Mouse (Mus musculus): ENCODE measurements around the gene Stt3b. TPM values are rescaled to one million over a fixed set of nuclear protein-coding genes. Genes with fewer than 3 reads are reported as not detected.

Stt3b gene
- polyA plus RNA-seq, 1 experiment, result 1.9 TPM

GRCm38 (mm10) chr9:115215830-115216701 is 94.2 kb downstream of the Stt3b start:
- H3K9me3 ChIP-seq (ENCODE audit: control insufficient read depth, low read length), result no peaks in the 10 kb centered on the region
- H3K4me1 ChIP-seq (ENCODE audit: control insufficient read depth), result peaks cover 25% of the 10 kb centered on the region
- TF ChIP-seq TAL1 (IDR thresholded peaks at IDR 0.05; ENCODE audit: low read length) (no peak), GATA1 (IDR thresholded peaks at IDR 0.05; ENCODE audit: low read length) (no peak)
- H3K27me3 ChIP-seq (ENCODE audit: control insufficient read depth), result no peaks in the 10 kb centered on the region
- no peak overlapping the region for H3K4me3 ChIP-seq (replicated peaks)
- H3K36me3 ChIP-seq (ENCODE audit: control insufficient read depth), result no peaks in the 10 kb centered on the region

DNA sequence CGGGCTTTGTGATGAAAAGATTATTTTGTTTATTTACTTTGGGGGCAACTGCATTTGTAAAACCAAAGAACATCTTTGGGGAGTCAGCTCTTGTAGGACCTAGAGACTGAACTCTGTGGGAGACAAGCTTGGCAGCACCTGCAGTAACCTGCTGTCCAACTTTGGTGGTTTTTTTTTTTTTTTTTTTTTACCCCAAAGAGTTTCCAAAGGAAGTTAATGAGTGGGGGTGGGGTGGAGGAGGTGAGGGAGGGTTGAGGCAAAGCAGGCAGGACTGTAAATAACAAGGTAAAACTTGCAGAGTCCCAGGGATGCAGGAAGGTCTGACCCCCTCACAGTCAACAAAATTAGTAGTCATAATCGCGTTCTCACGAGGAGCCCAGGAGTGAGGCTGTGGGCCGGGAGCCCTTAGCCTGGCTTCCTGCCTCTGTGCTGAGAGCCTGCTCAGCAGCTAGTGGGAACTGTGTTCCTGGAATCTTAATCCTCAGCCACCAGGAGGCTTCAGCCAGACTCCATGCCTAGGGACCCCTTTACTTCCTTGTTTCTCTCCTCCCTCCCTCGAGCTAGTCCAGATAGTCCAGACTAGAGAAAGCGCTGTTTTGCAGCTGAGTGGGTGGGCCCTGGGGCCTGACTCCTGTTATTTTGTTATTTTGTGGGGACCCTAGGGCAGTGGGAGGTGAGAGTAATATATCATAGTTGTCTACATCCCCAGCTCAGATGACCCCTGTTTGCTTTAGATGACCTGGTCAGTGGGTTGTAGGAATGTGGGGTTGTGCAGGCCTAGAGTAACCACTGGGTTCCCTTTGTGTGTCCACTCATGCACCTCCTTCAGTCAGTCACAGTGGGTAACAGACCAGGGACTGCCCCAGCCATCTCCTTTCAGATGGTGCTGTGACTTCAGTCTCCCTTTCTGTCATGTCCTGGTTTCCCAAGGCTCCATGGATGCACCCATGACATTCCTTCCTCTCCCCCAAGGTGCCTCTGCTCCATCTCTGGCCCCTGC is 95.3 kb downstream of the Stt3b start:
- no peak for TF ChIP-seq TAL1 (IDR thresholded peaks at IDR 0.05; ENCODE audit: low read length)
- TF ChIP-seq GATA1 (IDR thresholded peaks at IDR 0.05; ENCODE audit: low read length), result no peak
- H3K4me1 ChIP-seq (ENCODE audit: control insufficient read depth), result peaks cover 25% of the 10 kb centered on the region
- no peaks in the 10 kb centered on the region for H3K36me3 ChIP-seq (ENCODE audit: control insufficient read depth)
- H3K27me3 ChIP-seq (ENCODE audit: control insufficient read depth), result no peaks in the 10 kb centered on the region
- no peaks in the 10 kb centered on the region for H3K9me3 ChIP-seq (ENCODE audit: control insufficient read depth, low read length)
- no peak overlapping the region for H3K4me3 ChIP-seq (replicated peaks)

- H3K4me1 ChIP-seq (ENCODE audit: control insufficient read depth), result peaks cover 29% of the 10 kb centered on the region
- no peaks in the 10 kb centered on the region for H3K36me3 ChIP-seq (ENCODE audit: control insufficient read depth)
- TF ChIP-seq TAL1 (IDR thresholded peaks at IDR 0.05; ENCODE audit: low read length) (no peak), GATA1 (IDR thresholded peaks at IDR 0.05; ENCODE audit: low read length) (no peak)
- no peaks in the 10 kb centered on the region for H3K9me3 ChIP-seq (ENCODE audit: control insufficient read depth, low read length)
- H3K27me3 ChIP-seq (ENCODE audit: control insufficient read depth), result no peaks in the 10 kb centered on the region
- no peak overlapping the region for H3K4me3 ChIP-seq (replicated peaks)
These were observed 96.4 kb downstream of the Stt3b start for GRCm38 (mm10) chr9:115213755-115214264.

- no peaks in the 10 kb centered on the region for H3K9me3 ChIP-seq (ENCODE audit: control insufficient read depth, low read length)
- H3K36me3 ChIP-seq (ENCODE audit: control insufficient read depth), result no peaks in the 10 kb centered on the region
- no peaks in the 10 kb centered on the region for H3K27me3 ChIP-seq (ENCODE audit: control insufficient read depth)
- H3K4me1 ChIP-seq (ENCODE audit: control insufficient read depth), result peaks cover 22% of the 10 kb centered on the region
- no peak overlapping the region for H3K4me3 ChIP-seq (replicated peaks)
- TF ChIP-seq GATA1 (IDR thresholded peaks at IDR 0.05; ENCODE audit: low read length), result no peak
- no peak for TF ChIP-seq TAL1 (IDR thresholded peaks at IDR 0.05; ENCODE audit: low read length)
These were observed 99.7 kb downstream of the Stt3b start for GRCm38 (mm10) chr9:115210535-115210934.

DNA sequence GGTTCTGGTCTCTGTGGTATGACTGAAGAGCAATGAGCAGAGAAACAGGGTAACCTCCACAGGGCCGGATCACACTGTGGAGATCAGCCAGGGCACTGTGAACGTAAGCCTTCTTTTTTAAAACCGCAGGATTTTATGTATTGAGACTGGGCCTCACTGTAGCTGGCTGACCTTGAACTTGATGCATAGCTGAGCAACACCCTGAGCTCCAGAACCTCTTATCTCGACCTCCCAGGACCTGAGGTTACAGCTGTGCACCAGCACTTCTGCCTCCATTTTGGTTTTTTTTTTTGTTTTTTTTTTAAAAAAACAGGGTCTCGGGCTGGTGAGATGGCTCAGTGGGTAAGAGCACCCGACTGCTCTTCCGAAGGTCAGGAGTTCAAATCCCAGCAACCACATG is 100.5 kb downstream of the Stt3b start:
- H3K9me3 ChIP-seq (ENCODE audit: control insufficient read depth, low read length), result no peaks in the 10 kb centered on the region
- no peaks in the 10 kb centered on the region for H3K36me3 ChIP-seq (ENCODE audit: control insufficient read depth)
- H3K4me1 ChIP-seq (ENCODE audit: control insufficient read depth), result peaks cover 16% of the 10 kb centered on the region
- no peak for TF ChIP-seq TAL1 (IDR thresholded peaks at IDR 0.05; ENCODE audit: low read length)
- TF ChIP-seq GATA1 (IDR thresholded peaks at IDR 0.05; ENCODE audit: low read length), result no peak
- no peak overlapping the region for H3K4me3 ChIP-seq (replicated peaks)
- no peaks in the 10 kb centered on the region for H3K27me3 ChIP-seq (ENCODE audit: control insufficient read depth)

DNA sequence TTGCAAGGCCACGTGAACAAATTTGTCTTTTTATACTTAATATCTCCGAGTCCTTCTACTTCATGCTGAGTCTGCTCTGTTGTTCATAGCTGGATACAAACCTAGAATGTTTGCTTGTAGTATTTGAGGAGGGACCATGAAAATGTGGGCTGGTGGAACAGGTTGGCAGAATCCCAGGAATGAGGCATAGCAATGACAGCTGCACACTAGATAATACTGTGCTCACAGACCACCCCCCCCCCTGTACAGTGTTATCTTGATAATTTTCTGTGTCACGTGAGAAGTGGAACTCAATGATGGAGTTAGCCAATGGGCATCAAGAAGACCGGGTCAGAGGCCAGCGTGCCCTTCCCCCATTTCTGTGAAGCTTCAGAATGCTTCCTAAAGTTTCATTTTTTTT is 104.0 kb downstream of the Stt3b start:
- H3K36me3 ChIP-seq (ENCODE audit: control insufficient read depth), result no peaks in the 10 kb centered on the region
- H3K4me1 ChIP-seq (ENCODE audit: control insufficient read depth), result peaks cover 19% of the 10 kb centered on the region
- H3K9me3 ChIP-seq (ENCODE audit: control insufficient read depth, low read length), result no peaks in the 10 kb centered on the region
- no peaks in the 10 kb centered on the region for H3K27me3 ChIP-seq (ENCODE audit: control insufficient read depth)
- TF ChIP-seq TAL1 (IDR thresholded peaks at IDR 0.05; ENCODE audit: low read length) (no peak), GATA1 (IDR thresholded peaks at IDR 0.05; ENCODE audit: low read length) (no peak)
- H3K4me3 ChIP-seq (replicated peaks), result no peak overlapping the region

GRCm38 (mm10) chr9:115205491-115205890 is 104.7 kb downstream of the Stt3b start:
- TF ChIP-seq GATA1 (IDR thresholded peaks at IDR 0.05; ENCODE audit: low read length) (no peak), TAL1 (IDR thresholded peaks at IDR 0.05; ENCODE audit: low read length) (no peak)
- no peaks in the 10 kb centered on the region for H3K27me3 ChIP-seq (ENCODE audit: control insufficient read depth)
- peaks cover 19% of the 10 kb centered on the region for H3K4me1 ChIP-seq (ENCODE audit: control insufficient read depth)
- no peaks in the 10 kb centered on the region for H3K9me3 ChIP-seq (ENCODE audit: control insufficient read depth, low read length)
- no peaks in the 10 kb centered on the region for H3K36me3 ChIP-seq (ENCODE audit: control insufficient read depth)
- H3K4me3 ChIP-seq (replicated peaks), result no peak overlapping the region

DNA sequence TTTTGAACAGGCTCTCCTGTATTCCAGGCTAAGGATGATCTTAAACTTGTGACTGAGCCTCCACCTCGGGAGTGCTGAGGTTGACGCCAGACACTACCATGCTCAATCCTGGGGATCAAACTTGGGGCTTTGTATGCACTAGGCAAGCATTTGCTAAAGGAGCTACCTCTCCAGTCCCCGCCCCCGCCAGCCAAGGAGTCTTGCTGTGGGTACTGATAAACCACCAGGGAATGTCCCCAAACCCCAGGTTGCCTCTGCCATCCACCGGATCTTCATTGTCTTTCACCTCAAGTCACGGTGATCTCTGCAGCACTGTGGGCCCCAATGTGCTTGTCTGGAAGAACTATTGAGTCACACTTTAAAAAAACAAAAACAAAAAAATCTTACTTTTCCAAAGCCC is 107.1 kb downstream of the Stt3b start:
- Histone ChIP-seq H3K36me3 (ENCODE audit: control insufficient read depth) (no peaks in the 10 kb centered on the region), H3K4me3 (replicated peaks) (no peak overlapping the region), H3K9me3 (ENCODE audit: control insufficient read depth, low read length) (no peaks in the 10 kb centered on the region), H3K27me3 (ENCODE audit: control insufficient read depth) (no peaks in the 10 kb centered on the region), H3K4me1 (ENCODE audit: control insufficient read depth) (peaks cover 17% of the 10 kb centered on the region)
- no peak for TF ChIP-seq TAL1 (IDR thresholded peaks at IDR 0.05; ENCODE audit: low read length)
- TF ChIP-seq GATA1 (IDR thresholded peaks at IDR 0.05; ENCODE audit: low read length), result no peak

GRCm38 (mm10) chr9:115201264-115201663 is 109.0 kb downstream of the Stt3b start:
- Histone ChIP-seq H3K9me3 (ENCODE audit: control insufficient read depth, low read length) (no peaks in the 10 kb centered on the region), H3K4me3 (replicated peaks) (no peak overlapping the region), H3K27me3 (ENCODE audit: control insufficient read depth) (no peaks in the 10 kb centered on the region), H3K36me3 (ENCODE audit: control insufficient read depth) (no peaks in the 10 kb centered on the region), H3K4me1 (ENCODE audit: control insufficient read depth) (peaks cover 15% of the 10 kb centered on the region)
- TF ChIP-seq TAL1 (IDR thresholded peaks at IDR 0.05; ENCODE audit: low read length) (no peak), GATA1 (IDR thresholded peaks at IDR 0.05; ENCODE audit: low read length) (no peak)

All from erythroblast, embryonic 14.5 days (primary cell).